Mouse (Mus musculus) heart, postnatal 0 days (tissue): ENCODE measurements at regions not wholly inside any gene's neighbourhood (a gene's known extent, or its start where the extent isn't known, plus 50 kb on each side); places are given as distances from the start of the nearest gene placed in this dataset.

ENCODE experiments used
- CTCF ChIP-seq: IDR thresholded peaks from 2 replicates; pipeline ENCODE4 v1.5.1; 2016; ENCODE audit warnings: antibody characterized with exemption, control low read depth, low read depth
- EP300 ChIP-seq: IDR thresholded peaks from 2 replicates; pipeline ENCODE4 v1.6.1; 2016; ENCODE audit warnings: antibody characterized with exemption, low read depth

DNA sequence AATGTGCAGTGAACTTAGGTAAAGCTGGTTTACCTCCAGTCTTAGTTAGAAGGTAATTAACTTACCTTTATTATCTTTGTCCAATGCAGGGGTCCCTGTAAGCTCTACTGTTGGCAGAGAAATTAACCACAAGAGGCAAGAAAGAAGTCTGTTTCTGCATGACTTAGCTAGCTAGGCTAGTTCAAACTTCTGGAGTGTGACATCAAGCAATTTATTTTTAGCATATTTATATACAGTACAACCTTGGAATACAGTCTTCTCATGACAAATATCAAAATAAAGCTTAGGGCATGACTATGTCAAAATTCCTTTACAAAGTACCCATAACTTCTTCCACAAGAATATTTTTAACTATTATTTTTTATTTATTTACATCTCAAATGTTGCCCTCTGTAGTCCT is 1156.9 kb downstream of the Slc22a22 start:
- TF ChIP-seq CTCF: no peak
- TF ChIP-seq EP300: no peak
